Mouse (Mus musculus) forebrain, embryonic 10.5 days (tissue): ENCODE measurements around the gene Rtn1. TPM values are rescaled to one million over a fixed set of nuclear protein-coding genes. Genes with fewer than 3 reads are reported as not detected.

Experiments
- DNase-seq: peaks from one replicate; pipeline ENCODE4 v3.0.0-alpha.2; 2017; ENCODE audit warnings: low spot score; ENCODE audit errors: extremely low spot score
- H3K27ac ChIP-seq: fragments of 300-500 bp; sonication (generic); 2 replicates; pipeline ENCODE4 v1.5.1; 2016; ENCODE audit warnings: mild to moderate bottlenecking
- H3K27me3 ChIP-seq: fragments of 300-500 bp; sonication (generic); 2 replicates; pipeline ENCODE4 v1.6.1; 2016; ENCODE audit warnings: mild to moderate bottlenecking; ENCODE audit not compliant: poor library complexity, severe bottlenecking
- H3K36me3 ChIP-seq: fragments of 300-500 bp; sonication (generic); replicated peaks from 2 replicates; pipeline ENCODE4 v1.6.1; 2016; ENCODE audit warnings: mild to moderate bottlenecking, moderate library complexity
- H3K4me1 ChIP-seq: fragments of 300-500 bp; sonication (generic); 2 replicates; pipeline ENCODE4 v1.6.1; 2016
- H3K4me3 ChIP-seq: fragments of 300-500 bp; sonication (generic); 2 replicates; pipeline ENCODE4 v1.5.1; 2016; ENCODE audit warnings: mild to moderate bottlenecking, moderate library complexity
- H3K9me3 ChIP-seq: fragments of 300-500 bp; sonication (generic); 2 replicates; pipeline ENCODE4 v1.6.1; 2016; ENCODE audit warnings: mild to moderate bottlenecking, moderate library complexity
- WGBS: fragments of 180-500 bp; shearing (Covaris S2); methylation state at CpG from one replicate; pipeline ENCODE4 v1.1.7; 2016; 5-methylcytosine and 5-hydroxymethylcytosine counted together
- polyA plus RNA-seq: library from polyadenylated mRNA; unstranded; fragments of >200 nt; fragmentation: Nextera tagmentation; extraction: Ambion mirVana; gene quantifications from 2 replicates; pipeline ENCODE4 v1.2.1, GENCODE M21; 2016

The Rtn1 gene
- polyA plus RNA-seq, 1 experiment from 2014 or later: 72.9 TPM

DNA sequence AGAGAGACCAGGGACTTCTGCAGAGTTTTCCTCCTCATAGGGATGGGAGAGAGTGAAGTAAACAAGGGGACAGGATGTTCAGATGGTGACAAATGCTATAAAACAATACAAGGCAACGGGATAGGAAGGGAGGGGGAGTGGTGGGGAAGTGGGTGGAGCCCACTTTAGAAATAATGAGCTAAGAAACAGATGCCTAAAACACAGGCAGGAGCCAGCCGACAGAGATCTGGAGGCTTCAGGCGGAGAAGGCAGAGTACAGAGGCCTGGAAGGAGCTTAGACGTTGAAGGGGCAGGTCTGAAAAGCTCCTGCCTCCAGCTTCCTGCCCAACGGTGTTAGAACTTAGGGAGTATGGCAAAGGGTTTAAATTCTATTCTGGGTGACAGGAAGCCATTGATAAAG lies 195.3 kb downstream of the Rtn1 start:
- Histone ChIP-seq H3K27me3 (no peaks in the 10 kb centered on the region), H3K27ac (no peak overlapping the region), H3K36me3 (no peaks in the 10 kb centered on the region; the same call in 1 of the 2 replicates), H3K9me3 (no peaks in the 10 kb centered on the region), H3K4me1 (no peaks in the 10 kb centered on the region), H3K4me3 (no peak overlapping the region)
- WGBS: 74% methylated on average over 5 of the region's 5 CpGs
- DNase-seq: no peak

DNA sequence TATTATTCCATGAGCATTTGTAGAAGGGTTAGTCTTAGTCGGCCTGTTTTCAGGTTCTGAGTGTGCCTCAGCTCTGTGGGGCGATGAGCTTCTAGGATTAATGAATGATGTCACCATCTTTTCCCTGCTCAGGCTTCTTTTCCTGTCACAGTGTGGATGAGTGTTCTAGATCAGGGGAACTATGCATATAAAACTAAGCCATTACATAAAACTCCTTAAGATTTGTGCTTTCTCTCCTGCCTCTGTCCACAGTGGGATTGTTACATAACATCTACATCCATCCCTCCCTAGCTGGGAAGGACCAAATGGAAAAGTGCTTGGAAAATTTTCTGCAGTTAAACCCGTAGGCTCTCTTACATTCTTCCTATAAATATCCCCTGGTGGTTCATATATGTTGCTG lies 208.0 kb downstream of the Rtn1 start:
- Histone ChIP-seq H3K4me3 (no peak overlapping the region), H3K4me1 (peaks cover 7% of the 10 kb centered on the region), H3K36me3 (no peaks in the 10 kb centered on the region), H3K27me3 (no peaks in the 10 kb centered on the region), H3K27ac (no peak overlapping the region), H3K9me3 (no peaks in the 10 kb centered on the region)
- WGBS: 91% methylated on average over 3 of the region's 3 CpGs
- no peak for DNase-seq

DNA sequence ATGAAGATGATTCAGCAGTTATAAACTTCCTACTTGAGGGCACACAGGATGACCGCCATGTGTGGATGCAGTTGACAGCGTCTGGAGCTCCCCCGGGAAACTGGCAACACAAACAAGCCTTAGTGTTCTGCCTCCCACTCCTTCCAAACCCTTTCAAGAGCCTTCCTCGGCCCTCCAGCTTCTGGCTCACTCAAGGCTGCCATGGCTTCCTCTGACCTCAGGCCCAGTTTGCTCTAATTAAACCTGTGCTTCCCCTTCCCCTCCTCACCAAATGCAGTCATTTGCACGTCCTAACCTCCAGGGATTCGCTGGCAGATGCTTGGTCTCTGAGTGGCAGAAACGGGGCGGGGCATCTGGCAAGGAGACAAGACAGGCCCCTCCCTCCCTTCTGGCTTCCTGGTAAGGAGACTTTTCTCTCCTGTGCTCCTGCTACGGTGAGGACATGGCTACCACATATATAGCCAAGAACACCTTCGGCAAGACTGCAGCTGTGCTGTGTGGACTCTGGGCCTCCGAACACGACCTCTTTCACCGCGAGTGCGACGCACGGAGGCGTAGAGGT lies 210.8 kb downstream of the Rtn1 start:
- Histone ChIP-seq H3K27me3 (no peaks in the 10 kb centered on the region), H3K27ac (0 out of 2 replicates have a peak overlapping the region, but pooled peaks have one; percentile 27), H3K4me1 (peaks cover 7% of the 10 kb centered on the region), H3K4me3 (no peak overlapping the region; the same call in 1 of the 2 replicates), H3K36me3 (no peaks in the 10 kb centered on the region), H3K9me3 (no peaks in the 10 kb centered on the region)
- 62% methylated on average over 18 of the region's 18 CpGs for WGBS
- no peak for DNase-seq

DNA sequence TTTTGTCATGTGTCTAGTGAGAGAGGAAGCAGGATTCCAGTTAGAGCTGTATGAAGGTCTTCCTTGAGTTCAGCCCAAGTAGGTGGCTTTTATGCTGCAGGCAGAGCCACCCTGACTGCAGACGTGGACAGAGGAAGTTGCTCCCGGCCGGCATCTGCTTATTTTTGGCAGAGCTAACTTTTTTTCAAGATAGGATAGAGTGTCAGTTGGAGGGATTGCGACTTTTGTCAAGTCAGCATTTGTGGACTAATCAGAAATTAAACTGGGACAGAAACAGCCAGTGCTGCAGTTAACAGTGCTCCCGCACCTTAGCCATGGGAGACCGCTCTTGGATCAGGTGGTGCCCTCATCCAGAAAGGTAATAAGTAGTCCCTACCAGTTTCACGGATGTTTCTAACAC lies 211.4 kb downstream of the Rtn1 start:
- Histone ChIP-seq H3K4me1 (peaks cover 7% of the 10 kb centered on the region), H3K36me3 (no peaks in the 10 kb centered on the region), H3K27me3 (no peaks in the 10 kb centered on the region), H3K9me3 (no peaks in the 10 kb centered on the region), H3K4me3 (no peak overlapping the region), H3K27ac (no peak overlapping the region)
- DNase-seq: no peak
- WGBS: 82% methylated on average over 7 of the region's 7 CpGs

DNA sequence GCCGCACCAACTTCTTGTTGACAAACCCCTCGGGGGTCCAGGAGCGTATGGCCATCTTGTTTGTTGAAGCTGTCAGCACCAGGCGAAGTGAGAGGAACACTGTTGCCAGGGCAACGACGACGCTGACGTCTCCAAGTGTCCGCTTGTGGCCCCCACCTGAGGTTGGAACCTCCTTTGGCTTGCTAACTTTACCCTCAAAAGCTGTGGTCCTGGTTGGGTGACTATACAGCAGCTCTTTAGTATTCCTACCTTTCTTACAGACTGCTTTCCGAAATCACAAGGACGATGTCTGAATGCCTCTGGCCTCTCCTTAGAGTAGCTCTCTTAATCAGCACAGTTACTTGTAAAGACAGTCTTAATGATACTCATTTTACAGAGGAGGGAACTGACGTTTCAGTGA lies 223.9 kb downstream of the Rtn1 start, which contains the start of gene Ccdc175:
TSS of gene Ccdc175 (minus strand) at position 101 of the 400 bp plus-strand sequence.
- Histone ChIP-seq H3K36me3 (no peaks in the 10 kb centered on the region), H3K4me1 (no peaks in the 10 kb centered on the region), H3K27ac (no peak within 1 kb of the TSS), H3K27me3 (no peaks in the 10 kb centered on the region), H3K9me3 (no peaks in the 10 kb centered on the region), H3K4me3 (no peak within 1 kb of the TSS)
- WGBS: 84% methylated on average over 12 of the region's 12 CpGs
- no peak for DNase-seq

DNA sequence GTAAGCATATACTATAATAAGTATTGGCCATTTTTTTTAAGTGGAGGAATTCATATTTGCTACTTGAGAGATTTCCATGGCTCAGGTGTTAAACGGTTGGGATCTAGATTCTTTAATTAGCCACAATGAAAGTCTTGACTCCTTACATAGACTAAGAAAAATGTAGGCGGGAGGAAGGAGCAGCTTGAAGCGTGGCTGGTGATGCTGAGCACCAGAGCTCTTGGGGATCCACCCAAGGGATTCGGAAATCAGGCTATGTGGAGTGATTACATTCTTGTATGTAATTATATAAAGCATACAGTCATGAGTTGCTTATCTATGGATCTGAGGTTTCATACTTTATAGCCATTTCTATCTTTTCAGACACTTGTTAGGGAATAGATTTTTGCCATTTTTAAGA lies 229.3 kb downstream of the Rtn1 start:
- H3K9me3 ChIP-seq: no peaks in the 10 kb centered on the region

DNA sequence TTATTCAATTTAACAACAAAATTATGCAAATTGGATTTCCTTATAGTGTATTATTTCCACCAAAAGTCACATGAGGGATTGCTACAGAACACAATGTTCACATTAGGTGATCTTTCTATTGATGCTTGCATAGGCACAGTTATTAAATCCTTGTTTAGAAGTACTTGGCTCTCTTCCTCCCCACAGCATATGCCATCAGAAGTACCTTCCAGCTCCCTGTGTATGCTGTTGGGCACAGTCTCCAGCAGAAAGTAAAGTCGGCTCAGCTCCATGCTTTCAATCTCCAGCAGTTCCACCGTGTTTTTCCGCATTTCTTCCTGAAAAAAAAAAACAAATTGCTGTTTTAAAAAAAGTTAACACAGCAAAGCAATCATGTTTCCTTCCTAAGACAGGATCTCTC lies 230.5 kb downstream of the Rtn1 start:
- Histone ChIP-seq H3K27me3 (no peaks in the 10 kb centered on the region), H3K4me3 (no peak overlapping the region), H3K36me3 (no peaks in the 10 kb centered on the region), H3K9me3 (no peaks in the 10 kb centered on the region), H3K4me1 (no peaks in the 10 kb centered on the region), H3K27ac (no peak overlapping the region)
- DNase-seq: no peak
- 93% methylated on average over 3 of the region's 3 CpGs for WGBS

More for the DNA sequence above, 229.3 kb downstream of the Rtn1 start:
- Histone ChIP-seq H3K4me3 (no peak overlapping the region), H3K27ac (no peak overlapping the region), H3K4me1 (no peaks in the 10 kb centered on the region), H3K36me3 (no peaks in the 10 kb centered on the region), H3K27me3 (no peaks in the 10 kb centered on the region)
- 85% methylated on average over 4 of the region's 4 CpGs for WGBS
- no peak for DNase-seq

Other genes with a start within 250 kb of the Rtn1 start
- gene Ccdc175, start 224.0 kb downstream of the Rtn1 start, polyA plus RNA-seq: not detected in 2 replicates
- gene Lrrc9, start 32.8 kb upstream of the Rtn1 start, polyA plus RNA-seq: 1.4 and 1.8 TPM in 2 replicates
- 13.4 and 14.4 TPM in 2 replicates for gene Pcnx4, start 127.3 kb upstream of the Rtn1 start, polyA plus RNA-seq
- not detected in 2 replicates for gene Gm4756, start 240.6 kb upstream of the Rtn1 start, polyA plus RNA-seq